Comparison of ENCODE assay signal across 15 mouse cellular contexts in the genomic region with DNA sequence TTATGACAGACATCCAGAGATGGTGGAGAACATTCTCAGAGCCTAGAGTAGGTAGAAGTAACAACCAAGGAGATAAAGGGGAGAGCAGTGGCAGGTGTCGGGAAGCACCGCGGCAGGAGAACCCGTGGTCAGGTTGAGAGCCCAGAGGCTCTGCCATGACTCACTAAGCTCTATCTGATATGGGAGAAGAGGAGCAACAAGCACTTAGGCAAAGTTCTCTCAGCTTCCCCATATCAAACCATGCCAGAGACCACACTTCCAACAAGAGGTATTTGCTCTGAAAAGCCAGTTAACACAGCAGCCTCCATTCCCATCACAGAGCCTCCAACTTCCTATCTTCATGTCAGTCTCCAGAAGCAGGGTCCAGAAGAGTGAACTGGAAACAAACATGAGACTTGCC.
"Had no signal": no experiment of that assay in that cellular context is flagged by ENCODE, and none has a peak within 500 bp of the region (broad histone marks: within the 10 kb centered on the region; RNA-seq: fewer than 3 reads in every experiment).

No protein-coding gene starts in this region.

- DNase-seq: liver, postnatal 0 days; lung, adult 2 months; lung, postnatal 14 days; lung, postnatal 36 days; midbrain, embryonic 14.5 days; retina, postnatal 1 day; right cerebral cortex, adult 18-20 months; right cerebral cortex, postnatal 25 days; right cerebral cortex, postnatal 4 days; spleen, adult 18-20 months; thymus, adult 18-20 months; thymus, postnatal 14 days; thymus, postnatal 36 days had no signal

- ATAC-seq: liver, postnatal 0 days; lung, postnatal 0 days; midbrain, embryonic 16.5 days had no signal
